In the genomic region with DNA sequence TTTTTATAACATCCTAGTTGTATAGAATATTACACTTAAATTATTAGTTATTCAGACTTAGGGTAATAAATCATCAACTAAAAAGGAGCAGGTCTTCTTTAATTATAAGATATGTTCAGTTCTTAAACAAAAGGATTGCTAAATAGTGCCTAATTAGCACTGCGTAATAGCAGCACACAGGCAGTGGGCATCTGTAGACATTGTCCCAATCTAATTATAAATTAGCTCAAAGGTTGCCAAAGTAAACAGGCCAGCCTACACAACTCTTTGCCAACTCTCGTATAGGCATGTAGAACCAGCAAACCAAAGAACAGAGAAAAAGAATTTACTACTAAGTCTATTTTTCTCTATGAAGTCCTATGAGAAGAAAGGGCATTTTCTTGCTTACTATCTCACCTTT, we compare ENCODE assay signal across 22 mouse cellular contexts.
DNase-seq lines count a peak whose midpoint lies in the region; ATAC-seq lines count a peak whose summit lies in the region.
"Had no signal": no experiment of that assay in that cellular context is flagged by ENCODE, and none has a peak within 500 bp of the region (broad histone marks: within the 10 kb centered on the region; RNA-seq: fewer than 3 reads in every experiment).

No protein-coding gene starts in this region.

- H3K4me3 ChIP-seq in forebrain, embryonic 12.5 days (replicated peaks), result no peak overlapping the region
- H3K4me3 ChIP-seq in forebrain, embryonic 10.5 days, result no peak overlapping the region
- no peak overlapping the region for H3K4me3 ChIP-seq in forebrain, embryonic 16.5 days (replicated peaks; ENCODE audit: low read length)
- H3K4me3 ChIP-seq: embryonic facial prominence, embryonic 15.5 days; erythroblast, embryonic 14.5 days; heart, adult 2 months; heart, embryonic 15.5 days; hindbrain, embryonic 13.5 days; intestine, embryonic 15.5 days had no signal

- no peaks in the 10 kb centered on the region for H3K27me3 ChIP-seq in forebrain, embryonic 12.5 days
- H3K27me3 ChIP-seq in forebrain, embryonic 10.5 days (ENCODE audit: poor library complexity, severe bottlenecking), result no peaks in the 10 kb centered on the region
- H3K27me3 ChIP-seq in forebrain, embryonic 16.5 days (replicated peaks; ENCODE audit: control insufficient read depth, insufficient read depth, low read length), result no peaks in the 10 kb centered on the region
- H3K27me3 ChIP-seq: embryonic facial prominence, embryonic 15.5 days; heart, embryonic 15.5 days; hindbrain, embryonic 13.5 days; intestine, embryonic 15.5 days had no signal

- H3K27ac ChIP-seq in forebrain, embryonic 12.5 days, result no peak overlapping the region
- no peak overlapping the region for H3K27ac ChIP-seq in forebrain, embryonic 10.5 days
- no peak overlapping the region for H3K27ac ChIP-seq in forebrain, embryonic 16.5 days (ENCODE audit: low read length)
- H3K27ac ChIP-seq: embryonic facial prominence, embryonic 15.5 days; heart, adult 2 months; heart, embryonic 15.5 days; hindbrain, embryonic 13.5 days; intestine, embryonic 15.5 days had no signal

- no peak for DNase-seq in forebrain, embryonic 10.5 days (ENCODE audit: extremely low spot score, low spot score)
- peak; percentile 40 for DNase-seq in Muller cell, postnatal 12 days (ENCODE audit: inconsistent ontology term)
- peak; percentile 43 for DNase-seq in fat pad, adult 2 months (ENCODE audit: extremely low read depth, low read depth, low spot score)
- DNase-seq in spleen, postnatal 14 days (ENCODE audit: low spot score in 2 of 2), result no peak
- no peak for DNase-seq in lung, postnatal 10 days
- DNase-seq: adrenal gland, postnatal 14 days; cerebellum, adult 2 months; cerebellum, postnatal 10 days; embryo, embryonic 11 days; gastrocnemius, postnatal 36 days; heart, adult 2 months; heart, postnatal 14 days had no signal

- peaks cover 9% of the 10 kb centered on the region for H3K4me1 ChIP-seq in forebrain, embryonic 12.5 days
- H3K4me1 ChIP-seq in forebrain, embryonic 10.5 days, result peaks cover 11% of the 10 kb centered on the region
- H3K4me1 ChIP-seq in forebrain, embryonic 16.5 days (replicated peaks; ENCODE audit: control insufficient read depth, insufficient read depth, low read length), result peaks cover 7% of the 10 kb centered on the region
- H3K4me1 ChIP-seq: embryonic facial prominence, embryonic 15.5 days; heart, embryonic 15.5 days; intestine, embryonic 15.5 days had no signal

- no peaks in the 10 kb centered on the region for H3K9me3 ChIP-seq in forebrain, embryonic 12.5 days
- H3K9me3 ChIP-seq in forebrain, embryonic 10.5 days, result no peaks in the 10 kb centered on the region
- no peaks in the 10 kb centered on the region for H3K9me3 ChIP-seq in forebrain, embryonic 16.5 days (ENCODE audit: control insufficient read depth, low read length)
- H3K9me3 ChIP-seq: embryonic facial prominence, embryonic 15.5 days; hindbrain, embryonic 13.5 days; intestine, embryonic 15.5 days had no signal

- no peak overlapping the region for H3K9ac ChIP-seq in forebrain, embryonic 12.5 days
- no peak overlapping the region for H3K9ac ChIP-seq in forebrain, embryonic 16.5 days (replicated peaks; ENCODE audit: low read depth, low read length)
- H3K9ac ChIP-seq: embryonic facial prominence, embryonic 15.5 days; heart, embryonic 15.5 days; hindbrain, embryonic 13.5 days; intestine, embryonic 15.5 days had no signal

- H3K4me2 ChIP-seq in forebrain, embryonic 12.5 days, result no peak overlapping the region
- no peak overlapping the region for H3K4me2 ChIP-seq in forebrain, embryonic 16.5 days (ENCODE audit: low read length)
- H3K4me2 ChIP-seq: embryonic facial prominence, embryonic 15.5 days; heart, embryonic 11.5 days; heart, embryonic 15.5 days; hindbrain, embryonic 13.5 days; intestine, embryonic 15.5 days had no signal

- peak; percentile 62; the same call in 1 of the 2 replicates for ATAC-seq in forebrain, embryonic 12.5 days (ENCODE audit: low FRiP score)
- ATAC-seq in forebrain, embryonic 16.5 days, result peak; percentile 65; the same call in 1 of the 2 replicates
- ATAC-seq: activated CD4-positive, CD25-positive, alpha-beta regulatory T cell, adult 4 months; intestine, embryonic 15.5 days; Patski had no signal

- 56% methylated on average over 2 of the region's 2 CpGs for WGBS in forebrain, embryonic 12.5 days
- WGBS in forebrain, embryonic 10.5 days, result 67% methylated on average over 2 of the region's 2 CpGs
- 27% methylated on average over 2 of the region's 2 CpGs for WGBS in forebrain, embryonic 16.5 days

- no peaks in the 10 kb centered on the region for H3K36me3 ChIP-seq in forebrain, embryonic 12.5 days (replicated peaks)
- H3K36me3 ChIP-seq in forebrain, embryonic 10.5 days (replicated peaks), result 0 out of 2 replicates have a peak, but pooled peaks cover 2% of the 10 kb centered on the region
- H3K36me3 ChIP-seq in forebrain, embryonic 16.5 days (ENCODE audit: control insufficient read depth, insufficient read depth), result no peaks in the 10 kb centered on the region
- H3K36me3 ChIP-seq: embryonic facial prominence, embryonic 15.5 days; heart, embryonic 15.5 days; intestine, embryonic 15.5 days had no signal

Comparison
In these comparisons a context has a peak if more than half of its experiments do, and no peak if none do; other contexts are left out.
1. DNase-seq: peak in Muller cell, postnatal 12 days (single experiment) and fat pad, adult 2 months (single experiment); none in forebrain, embryonic 10.5 days (single experiment), spleen, postnatal 14 days (0 of 2) and lung, postnatal 10 days (single experiment).